Mouse (Mus musculus): Measurements from ENCODE around the gene Tshb.

GRCm38 (mm10) chr3:102751536-102751935, 31.0 kb downstream of the Tshb start:
- TF ChIP-seq POLR2A (IDR thresholded peaks at IDR 0.05; ENCODE audit: insufficient read depth, low read length), result no peak
- no peak for TF ChIP-seq CTCF (IDR thresholded peaks at IDR 0.05; ENCODE audit: low read depth, low read length)
- TF ChIP-seq EP300 (IDR thresholded peaks at IDR 0.05; ENCODE audit: insufficient read depth, low read depth, low read length), result no peak
